Mouse (Mus musculus) ES-Bruce4 (cell line): ENCODE measurements around the gene Greb1.

Source experiments
- CTCF ChIP-seq: IDR thresholded peaks from one replicate; pipeline ENCODE4 v1.8.1; 2011; ENCODE audit warnings: low read depth, low read length
- EP300 ChIP-seq: IDR thresholded peaks from 2 replicates; pipeline ENCODE4 v1.6.1; 2011; ENCODE audit warnings: low read depth, low read length; ENCODE audit not compliant: insufficient read depth

GRCm38 (mm10) chr12:16633235-16633634 lies 167.5 kb downstream of the Greb1 start:
- TF ChIP-seq CTCF (no peak), EP300 (no peak)
